Mouse (Mus musculus) kidney, adult 9 months (tissue): ENCODE measurements at regions not wholly inside any gene's neighbourhood (a gene's known extent, or its start where the extent isn't known, plus 50 kb on each side); places are given as distances from the start of the nearest gene placed in this dataset.

ENCODE experiments used
- DNase-seq: peaks from one replicate; pipeline ENCODE4 v3.0.0; 2022

DNA sequence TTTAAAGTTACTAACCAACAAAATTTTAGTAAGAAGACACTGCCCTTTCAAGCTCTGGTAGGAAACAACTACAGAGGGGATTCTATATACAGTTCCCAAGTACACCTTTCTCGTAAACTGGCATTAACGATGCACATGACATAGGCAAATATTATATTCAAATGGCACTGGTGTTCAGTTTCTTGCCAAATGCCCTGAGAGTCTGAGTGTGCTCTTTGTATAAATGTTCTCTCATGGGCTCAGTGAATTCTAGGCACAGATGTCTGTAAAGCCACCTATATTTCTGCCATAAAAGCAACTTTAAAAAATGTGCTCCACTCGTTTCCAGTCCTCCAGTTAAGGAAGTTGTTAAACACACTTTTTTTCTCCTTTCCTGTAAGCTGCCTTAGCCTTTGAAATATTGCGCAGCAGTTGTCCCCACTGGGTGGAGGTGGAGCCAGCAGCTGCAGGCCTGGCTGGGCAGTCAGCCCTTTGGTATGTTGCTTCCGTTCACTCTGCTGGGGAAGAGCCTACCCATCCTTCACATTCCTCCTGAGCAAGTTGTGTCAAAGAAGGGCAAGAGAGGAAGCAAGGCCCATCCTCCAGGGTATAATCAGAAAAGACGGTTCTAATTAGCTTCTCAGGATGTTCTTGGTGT lies 347.4 kb upstream of the Actbl2 start:
- DNase-seq, result peak; percentile 55

GRCm38 (mm10) chr13:110911866-110912265 lies 342.9 kb upstream of the Actbl2 start:
- no peak for DNase-seq

GRCm38 (mm10) chr13:110913177-110913576 lies 341.6 kb upstream of the Actbl2 start:
- DNase-seq, result no peak

GRCm38 (mm10) chr13:110913687-110914086 lies 341.1 kb upstream of the Actbl2 start:
- no peak for DNase-seq

DNA sequence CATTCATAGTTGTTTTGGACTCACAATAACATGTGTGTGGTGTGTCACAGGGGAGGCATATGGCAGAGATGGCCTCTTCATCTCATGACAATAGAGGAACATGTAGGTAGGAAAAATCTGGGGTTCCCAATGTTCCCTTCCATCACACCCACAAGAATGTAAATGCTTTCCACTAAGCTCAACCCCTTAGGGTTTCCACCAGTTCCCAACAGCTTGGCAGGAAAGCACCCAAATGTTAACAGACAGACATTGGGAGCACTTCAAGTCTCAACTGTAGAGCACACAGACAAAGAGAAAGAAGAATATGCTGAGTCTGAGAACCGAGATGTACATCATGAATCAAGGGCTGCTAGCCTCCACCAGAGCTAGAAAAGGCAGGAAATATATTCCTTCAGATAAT lies 339.7 kb upstream of the Actbl2 start:
- DNase-seq, result no peak

- DNase-seq, result no peak
Measured at GRCm38 (mm10) chr13:110923936-110924335, 330.9 kb upstream of the Actbl2 start.

DNA sequence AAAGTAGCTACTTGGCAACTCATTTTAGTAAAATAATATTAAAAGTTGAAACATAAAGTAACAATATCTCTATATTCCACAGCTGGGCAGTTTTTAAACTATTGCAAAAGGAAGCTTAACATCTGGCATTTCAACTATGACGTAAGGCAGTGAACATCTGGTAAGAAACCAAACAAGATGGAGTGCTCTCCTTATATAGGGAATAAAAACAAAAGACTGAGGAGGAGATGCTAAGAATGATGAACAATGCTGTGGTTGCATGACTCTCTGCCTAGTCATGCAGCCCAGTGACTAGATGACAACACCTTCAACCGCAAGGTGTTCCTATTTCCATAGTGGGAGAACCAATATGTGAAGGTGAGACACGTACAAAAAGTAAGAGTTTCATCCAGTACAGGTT lies 329.9 kb upstream of the Actbl2 start:
- DNase-seq, result no peak

- DNase-seq, result no peak
Measured at GRCm38 (mm10) chr13:110928143-110928542, 326.7 kb upstream of the Actbl2 start.

GRCm38 (mm10) chr13:110928894-110929293 lies 325.9 kb upstream of the Actbl2 start:
- DNase-seq, result no peak

- DNase-seq, result no peak
Measured at GRCm38 (mm10) chr13:110929579-110929978, 325.2 kb upstream of the Actbl2 start.

- no peak for DNase-seq
Measured at GRCm38 (mm10) chr13:110941587-110941986, 313.2 kb upstream of the Actbl2 start.

DNA sequence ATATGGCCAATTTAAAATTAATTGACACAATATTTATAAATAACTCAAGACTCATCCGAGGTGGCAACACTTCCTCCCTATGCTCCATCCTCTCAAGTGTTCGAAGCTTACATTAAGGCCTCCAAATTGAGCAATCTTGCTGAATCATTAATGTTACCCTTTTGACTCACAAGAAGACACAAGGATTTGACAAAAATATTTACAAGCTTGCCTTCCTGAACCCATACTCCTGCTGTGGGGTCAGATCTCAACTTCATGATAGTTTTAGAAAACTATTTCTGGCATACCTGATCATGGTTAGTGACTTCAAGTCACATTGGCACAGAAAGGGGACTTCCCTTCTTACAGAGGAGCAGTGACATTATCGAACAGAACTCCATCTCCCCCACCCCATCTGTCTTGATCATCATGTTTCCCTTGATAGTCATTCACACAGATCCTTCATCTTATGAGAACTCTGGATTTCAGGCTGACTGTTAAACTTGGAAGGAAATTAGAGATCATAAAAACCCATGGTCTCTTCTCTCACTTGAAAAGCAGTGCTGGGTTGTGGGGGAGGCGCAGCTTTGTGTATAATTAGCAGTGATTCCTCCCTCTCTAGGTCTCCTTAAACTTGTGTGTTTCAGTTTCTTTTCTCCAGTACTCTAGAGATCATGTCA lies 311.7 kb upstream of the Actbl2 start:
- DNase-seq, result no peak

GRCm38 (mm10) chr13:110944061-110944460 lies 310.8 kb upstream of the Actbl2 start:
- DNase-seq, result no peak

- no peak for DNase-seq
Measured at GRCm38 (mm10) chr13:110944683-110945082, 310.1 kb upstream of the Actbl2 start.

DNA sequence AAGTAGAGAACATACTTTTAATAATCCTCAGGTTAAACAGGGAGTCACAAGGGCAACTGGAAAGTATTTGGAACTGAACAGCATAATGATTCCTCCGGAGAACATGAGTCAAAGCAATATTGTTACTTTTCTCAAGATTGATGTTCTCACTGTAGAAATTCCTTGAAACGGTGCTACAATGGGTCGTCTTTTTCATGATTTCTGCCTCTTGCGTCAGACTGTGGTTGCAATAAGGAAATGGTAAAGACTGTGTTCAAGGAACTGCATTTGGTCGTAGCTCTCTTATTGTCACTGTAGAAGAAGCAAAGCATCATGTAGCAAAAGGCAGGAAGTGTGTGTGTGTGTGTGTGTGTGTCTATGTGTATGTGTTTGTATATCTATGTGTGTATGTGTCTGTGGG lies 294.6 kb upstream of the Actbl2 start:
- no peak for DNase-seq

DNA sequence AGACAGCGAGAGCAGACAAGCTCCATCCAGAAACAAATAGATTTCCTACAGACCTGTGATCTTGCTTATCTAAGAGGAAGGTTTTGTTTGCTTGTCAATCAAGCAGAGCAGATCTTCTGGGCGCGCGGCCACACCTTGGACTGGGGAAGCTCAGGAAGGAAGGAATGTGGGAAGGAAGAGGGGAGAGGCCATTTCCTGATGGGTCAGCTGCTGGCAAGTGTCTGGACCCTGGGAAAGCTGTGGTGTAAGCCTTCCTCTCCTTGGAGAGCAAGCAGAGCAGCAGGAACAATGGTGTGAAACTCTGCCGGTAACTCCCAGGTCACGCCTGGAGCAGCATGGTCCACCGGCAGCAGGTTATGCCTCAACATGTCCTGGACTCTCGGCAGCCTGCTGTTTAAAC lies 287.7 kb upstream of the Actbl2 start:
- peak; percentile 26 for DNase-seq

GRCm38 (mm10) chr13:110967626-110968506 lies 286.9 kb upstream of the Actbl2 start:
- peak; percentile 90 for DNase-seq

GRCm38 (mm10) chr13:110968507-110968905 lies 286.3 kb upstream of the Actbl2 start:
- peak; percentile 5 for DNase-seq

DNA sequence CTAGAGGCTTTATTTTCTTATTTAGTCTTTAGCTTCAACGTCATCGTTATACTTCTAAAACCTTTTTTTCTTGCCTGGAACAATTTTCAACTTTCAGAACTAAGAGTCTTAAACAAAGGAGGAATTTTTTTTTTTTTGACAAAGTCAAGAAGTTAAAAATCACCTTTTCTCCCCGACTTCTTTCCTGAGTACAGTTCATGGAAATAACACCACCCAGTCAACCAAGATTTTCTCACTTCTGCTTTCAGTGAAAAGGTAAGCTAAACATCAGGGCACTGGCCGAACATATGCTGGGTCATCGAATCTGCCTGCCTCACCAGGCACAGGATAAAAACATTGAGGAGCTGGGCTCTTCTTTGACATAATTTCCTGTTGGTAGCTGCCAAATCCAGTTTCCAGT lies 277.4 kb upstream of the Actbl2 start:
- no peak for DNase-seq

DNA sequence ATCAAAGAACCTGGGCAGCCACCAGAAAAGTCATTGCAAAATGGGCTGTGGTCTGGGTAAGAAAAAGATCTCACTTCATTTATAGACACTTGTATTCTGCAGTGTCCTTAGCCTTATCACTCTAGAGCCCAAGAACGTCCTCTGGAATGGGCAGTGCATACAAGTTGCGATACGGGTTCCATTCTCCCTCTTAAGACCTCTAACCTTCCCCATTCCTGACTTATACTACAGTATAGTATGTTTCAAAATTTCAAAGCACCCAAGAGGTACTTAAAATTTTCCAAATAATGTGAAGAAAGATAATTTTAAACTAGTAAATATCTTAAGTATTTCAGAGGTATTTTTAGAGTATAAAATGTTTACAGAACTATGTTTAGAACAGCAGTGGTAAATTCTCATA lies 276.8 kb upstream of the Actbl2 start:
- no peak for DNase-seq

DNA sequence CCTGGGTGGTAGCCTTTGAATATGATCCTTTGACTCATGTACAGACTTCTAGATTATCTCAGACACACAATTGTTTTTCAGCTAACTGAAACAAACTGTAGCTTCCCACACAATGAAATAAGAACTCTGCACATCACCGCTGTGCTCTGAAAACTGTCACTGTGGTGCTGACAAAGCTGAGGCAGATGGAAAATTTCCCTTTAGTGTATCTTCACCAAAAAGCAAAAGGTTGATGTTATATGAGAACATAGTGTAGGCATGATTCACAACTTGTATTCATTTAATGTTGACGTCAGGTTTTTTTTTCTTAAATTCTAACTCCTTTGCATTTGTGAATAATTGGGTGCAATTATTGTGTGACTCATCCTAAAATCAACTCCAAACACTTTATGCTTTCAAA lies 264.1 kb upstream of the Actbl2 start:
- no peak for DNase-seq

GRCm38 (mm10) chr13:110991121-110991520 lies 263.7 kb upstream of the Actbl2 start:
- DNase-seq, result no peak

- no peak for DNase-seq
Measured at GRCm38 (mm10) chr13:110994596-110994995, 260.2 kb upstream of the Actbl2 start.

DNA sequence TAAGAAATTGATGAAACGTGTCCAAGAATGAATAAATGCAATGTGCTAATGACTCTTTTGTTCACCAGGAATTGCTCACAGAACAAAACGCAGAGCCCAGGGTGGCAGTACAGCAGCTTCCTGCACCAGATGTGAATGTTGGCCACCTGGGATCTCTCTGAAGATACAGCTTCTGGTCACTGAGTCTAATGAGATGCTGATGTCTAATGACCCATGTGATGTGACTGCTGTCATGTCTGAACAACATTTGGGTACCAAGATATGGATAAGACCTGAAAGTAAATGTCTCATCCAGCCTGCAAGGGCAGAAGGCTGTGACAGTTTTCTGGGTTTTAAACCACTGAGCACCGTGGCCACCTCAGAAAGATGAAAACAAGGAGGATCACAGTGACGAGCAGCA lies 252.1 kb upstream of the Actbl2 start:
- no peak for DNase-seq
